Mouse (Mus musculus) midbrain, embryonic 10.5 days (tissue): Measurements from ENCODE around the gene Tma7. TPM values are rescaled to one million over a fixed set of nuclear protein-coding genes. Genes with fewer than 3 reads are reported as not detected.

Experiments
- DNase-seq: peaks from one replicate; pipeline ENCODE4 v3.0.0-alpha.2; 2017; ENCODE audit warnings: low spot score
- H3K27ac ChIP-seq: fragments of 300-500 bp; sonication (generic); replicated peaks from 2 replicates; pipeline ENCODE4 v1.5.1; 2016; ENCODE audit warnings: mild to moderate bottlenecking
- H3K27me3 ChIP-seq: fragments of 300-500 bp; sonication (generic); 2 replicates; pipeline ENCODE4 v1.6.1; 2016; ENCODE audit warnings: low read depth, mild to moderate bottlenecking; ENCODE audit not compliant: poor library complexity, severe bottlenecking
- H3K36me3 ChIP-seq: fragments of 300-500 bp; sonication (generic); 2 replicates; pipeline ENCODE4 v1.6.1; 2016; ENCODE audit warnings: mild to moderate bottlenecking, moderate library complexity
- H3K4me1 ChIP-seq: fragments of 300-500 bp; sonication (generic); 2 replicates; pipeline ENCODE4 v1.6.1; 2016
- H3K4me3 ChIP-seq: fragments of 300-500 bp; sonication (generic); 2 replicates; pipeline ENCODE4 v1.5.1; 2016; ENCODE audit warnings: mild to moderate bottlenecking, moderate library complexity
- H3K9me3 ChIP-seq: fragments of 300-500 bp; sonication (generic); replicated peaks from 2 replicates; pipeline ENCODE4 v1.6.1; 2016; ENCODE audit warnings: mild to moderate bottlenecking
- WGBS: fragments of 180-500 bp; shearing (Covaris S2); methylation state at CpG from one replicate; pipeline ENCODE4 v1.1.7; 2016; 5-methylcytosine and 5-hydroxymethylcytosine counted together
- polyA plus RNA-seq: library from polyadenylated mRNA; unstranded; fragments of >200 nt; fragmentation: Nextera tagmentation; extraction: Ambion mirVana; gene quantifications from 2 replicates; pipeline ENCODE4 v1.2.1, GENCODE M21; 2016

Tma7 gene
- polyA plus RNA-seq, 1 experiment from 2014 or later: 761 TPM

DNA sequence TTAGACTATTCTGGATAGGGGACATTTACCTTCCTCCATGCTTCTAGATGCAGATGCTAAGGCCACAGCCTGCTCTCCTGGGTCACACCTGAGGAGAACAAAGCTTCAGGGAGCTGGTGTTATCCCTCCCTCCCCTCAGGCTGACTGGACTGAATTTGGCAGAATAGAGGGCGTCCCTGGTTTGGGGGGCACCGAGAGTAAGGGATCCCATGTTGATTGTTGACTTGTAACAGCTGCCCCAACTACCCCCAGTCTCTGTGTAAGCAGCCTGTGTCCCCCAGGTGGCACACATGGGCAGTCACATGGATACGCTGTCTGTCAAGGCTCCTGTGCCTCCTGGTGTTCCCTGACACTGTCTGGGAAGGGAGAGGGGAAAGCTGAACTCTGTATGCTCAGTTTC, 54.0 kb downstream of the Tma7 start:
- 78% methylated on average over 3 of the region's 3 CpGs for WGBS
- Histone ChIP-seq H3K36me3 (0 out of 2 replicates have a peak, but pooled peaks cover 6% of the 10 kb centered on the region), H3K4me3 (no peak overlapping the region), H3K27me3 (no peaks in the 10 kb centered on the region), H3K9me3 (no peaks in the 10 kb centered on the region), H3K27ac (no peak overlapping the region), H3K4me1 (no peaks in the 10 kb centered on the region)
- no peak for DNase-seq

DNA sequence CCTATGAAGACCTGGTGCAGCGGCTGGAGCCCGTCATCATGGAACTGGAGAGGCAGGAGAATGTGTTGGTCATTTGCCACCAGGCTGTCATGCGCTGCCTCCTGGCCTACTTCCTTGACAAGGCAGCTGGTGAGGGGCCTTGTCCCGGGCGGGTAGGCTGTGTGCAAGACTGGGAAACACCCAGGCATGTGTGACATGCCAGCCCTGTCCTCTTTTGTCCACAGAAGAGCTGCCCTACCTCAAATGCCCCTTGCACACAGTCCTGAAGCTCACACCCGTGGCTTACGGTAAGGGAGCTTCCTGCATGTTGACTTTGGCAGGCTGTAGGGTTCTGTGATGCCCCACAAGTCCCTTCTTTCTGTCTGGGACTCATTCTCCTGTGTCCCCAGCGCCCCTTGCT, 54.9 kb downstream of the Tma7 start:
- H3K36me3 ChIP-seq: 0 out of 2 replicates have a peak, but pooled peaks cover 9% of the 10 kb centered on the region
- no peaks in the 10 kb centered on the region for H3K9me3 ChIP-seq
- no peak overlapping the region for H3K4me3 ChIP-seq
- no peaks in the 10 kb centered on the region for H3K27me3 ChIP-seq
- no peak overlapping the region for H3K27ac ChIP-seq
- H3K4me1 ChIP-seq: no peaks in the 10 kb centered on the region
- no peak for DNase-seq
- 87% methylated on average over 8 of the region's 8 CpGs for WGBS

Other genes with a start within 250 kb of the Tma7 start
- 9.5 and 12.5 TPM in 2 replicates for gene Slc26a6, start 229.3 kb downstream of the Tma7 start, polyA plus RNA-seq
- gene Tmem89, start 168.0 kb downstream of the Tma7 start, polyA plus RNA-seq: not detected in 2 replicates
- gene Uqcrc1, start 146.0 kb downstream of the Tma7 start, polyA plus RNA-seq: 490 and 491 TPM in 2 replicates
- 2.3 and 2.4 TPM in 2 replicates for gene Col7a1, start 129.0 kb downstream of the Tma7 start, polyA plus RNA-seq
- not detected in 2 replicates for gene Ucn2, start 96.6 kb downstream of the Tma7 start, polyA plus RNA-seq
- gene Pfkfb4, start 90.8 kb downstream of the Tma7 start, polyA plus RNA-seq: 11.9 and 13.9 TPM in 2 replicates
- 32.9 and 37.2 TPM in 2 replicates for gene Shisa5, start 44.0 kb downstream of the Tma7 start, polyA plus RNA-seq
- gene Trex1, start 22.9 kb downstream of the Tma7 start, polyA plus RNA-seq: 7.5 and 10.1 TPM in 2 replicates
- gene Atrip, start 8.5 kb downstream of the Tma7 start, polyA plus RNA-seq: 32.1 and 33.4 TPM in 2 replicates
- gene Ccdc51, start 94 bp downstream of the Tma7 start, polyA plus RNA-seq: 14.5 and 14.9 TPM in 2 replicates
- gene Plxnb1, start 12.8 kb upstream of the Tma7 start, polyA plus RNA-seq: 24.9 and 36.8 TPM in 2 replicates
- not detected in 2 replicates for gene Fbxw21, start 79.5 kb upstream of the Tma7 start, polyA plus RNA-seq
- gene Fbxw13, start 113.4 kb upstream of the Tma7 start, polyA plus RNA-seq: not detected in 2 replicates
- not detected in 2 replicates for gene Fbxw20, start 152.2 kb upstream of the Tma7 start, polyA plus RNA-seq
- gene Fbxw14, start 205.1 kb upstream of the Tma7 start, polyA plus RNA-seq: not detected in 2 replicates